Mouse (Mus musculus) kidney, postnatal 4 days (tissue): ENCODE results near the gene Baz2b.
"Not testable (repeated sequence)": the region's sequence is repeated elsewhere in the genome, so short reads cannot be mapped to it uniquely, and the experiment has no call there.

ENCODE experiments used
- DNase-seq, 2 experiments: peaks; one replicate each; pipeline ENCODE4 v3.0.0; 2021; ENCODE audit warnings: mixed read lengths in 2 of 2

Baz2b gene

GRCm38 (mm10) chr2:60086197-60086903 is 123.3 kb downstream of the Baz2b start:
- DNase-seq = peak in 1 of 2 experiments; percentile 22

GRCm38 (mm10) chr2:60084823-60085222 is 124.8 kb downstream of the Baz2b start:
- DNase-seq = no peak

- peak; percentile 58 to 65 for DNase-seq
Measured at GRCm38 (mm10) chr2:60082984-60083636, 126.5 kb downstream of the Baz2b start.

GRCm38 (mm10) chr2:60082225-60082624 is 127.4 kb downstream of the Baz2b start:
- no peak for DNase-seq

GRCm38 (mm10) chr2:60080831-60081230 is 128.8 kb downstream of the Baz2b start:
- DNase-seq = no peak

GRCm38 (mm10) chr2:60077631-60078030 is 132.0 kb downstream of the Baz2b start:
- no peak for DNase-seq

GRCm38 (mm10) chr2:60076800-60077199 is 132.8 kb downstream of the Baz2b start:
- DNase-seq = no peak

- no peak for DNase-seq
Measured at GRCm38 (mm10) chr2:60076025-60076424, 133.6 kb downstream of the Baz2b start.

GRCm38 (mm10) chr2:60073798-60074197 is 135.8 kb downstream of the Baz2b start:
- not testable (repeated sequence) for DNase-seq

- peak in 1 of 2 experiments; percentile 26 for DNase-seq
Measured at GRCm38 (mm10) chr2:60071813-60072212, 137.8 kb downstream of the Baz2b start.

- no peak for DNase-seq
Measured at GRCm38 (mm10) chr2:60070938-60071337, 138.7 kb downstream of the Baz2b start.

GRCm38 (mm10) chr2:60068468-60068867 is 141.2 kb downstream of the Baz2b start:
- no peak for DNase-seq

GRCm38 (mm10) chr2:60065415-60065814 is 144.2 kb downstream of the Baz2b start:
- DNase-seq = no peak

- DNase-seq = no peak
Measured at GRCm38 (mm10) chr2:60060185-60060775, 149.4 kb downstream of the Baz2b start.

GRCm38 (mm10) chr2:60059300-60059699 is 150.3 kb downstream of the Baz2b start:
- no peak for DNase-seq

GRCm38 (mm10) chr2:60056043-60056442 is 153.6 kb downstream of the Baz2b start:
- DNase-seq = no peak

GRCm38 (mm10) chr2:60054808-60055535 is 154.7 kb downstream of the Baz2b start:
- no peak for DNase-seq

GRCm38 (mm10) chr2:60053222-60054010 is 156.2 kb downstream of the Baz2b start:
- DNase-seq = no peak

- DNase-seq = no peak
Measured at GRCm38 (mm10) chr2:60050667-60051460, 158.8 kb downstream of the Baz2b start.

GRCm38 (mm10) chr2:60049889-60050288 is 159.8 kb downstream of the Baz2b start:
- no peak for DNase-seq

GRCm38 (mm10) chr2:60049351-60049750 is 160.3 kb downstream of the Baz2b start:
- no peak for DNase-seq

- no peak for DNase-seq
Measured at GRCm38 (mm10) chr2:60045995-60046394, 163.6 kb downstream of the Baz2b start.
